Mouse (Mus musculus) kidney, postnatal 25 days (tissue): Measurements from ENCODE around the gene Eprs.

ENCODE experiments used
- DNase-seq, 2 experiments: peaks; one replicate each; pipeline ENCODE4 v3.0.0; 2021; ENCODE audit warnings: mixed read lengths in 2 of 2

Gene Eprs

GRCm38 (mm10) chr1:185452461-185452860, 89.6 kb downstream of the Eprs start:
- no peak for DNase-seq

GRCm38 (mm10) chr1:185454144-185454543, 91.3 kb downstream of the Eprs start:
- DNase-seq: no peak

- DNase-seq: peak in 1 of 2 experiments; percentile 7
These were observed 91.7 kb downstream of the Eprs start, which contains the start of gene Slc30a10 for GRCm38 (mm10) chr1:185454575-185454954. Slc30a10 (plus strand) TSS chr1:185454848.

- no peak for DNase-seq
These were observed 92.3 kb downstream of the Eprs start for GRCm38 (mm10) chr1:185454955-185455701.

GRCm38 (mm10) chr1:185456327-185456726, 93.5 kb downstream of the Eprs start:
- DNase-seq: no peak

GRCm38 (mm10) chr1:185460096-185460495, 97.3 kb downstream of the Eprs start:
- DNase-seq: no peak

- no peak for DNase-seq
These were observed 100.0 kb downstream of the Eprs start for GRCm38 (mm10) chr1:185462889-185463288.

GRCm38 (mm10) chr1:185469551-185470021, 106.7 kb downstream of the Eprs start:
- no peak for DNase-seq

- DNase-seq: no peak
These were observed 109.3 kb downstream of the Eprs start for GRCm38 (mm10) chr1:185472025-185472720.

- DNase-seq: no peak
These were observed 109.9 kb downstream of the Eprs start for GRCm38 (mm10) chr1:185472730-185473129.

GRCm38 (mm10) chr1:185473437-185473836, 110.6 kb downstream of the Eprs start:
- no peak for DNase-seq
